Mouse (Mus musculus) midbrain, postnatal 0 days (tissue): Measurements from ENCODE around the gene Jazf1. TPM values are rescaled to one million over a fixed set of nuclear protein-coding genes. Genes with fewer than 3 reads are reported as not detected.

Source experiments
- ATAC-seq: fragments of 200-750 bp; cut with Nextera tagmentation; 2 replicates; pipeline ENCODE4 v1.8.0; 2017; ENCODE audit warnings: moderate number of reproducible peaks, mild to moderate bottlenecking, moderate TSS enrichment, moderate library complexity; ENCODE audit not compliant: low FRiP score
- DNase-seq: peaks from one replicate; pipeline ENCODE4 v3.0.0-alpha.2; 2015; ENCODE audit warnings: low spot score
- H3K27ac ChIP-seq: fragments of 300-500 bp; sonication (generic); 2 replicates; pipeline ENCODE4 v1.5.1; 2014; ENCODE audit warnings: low read depth, mild to moderate bottlenecking, low read length, mixed read lengths
- H3K27me3 ChIP-seq: fragments of 300-500 bp; sonication (generic); 2 replicates; pipeline ENCODE4 v1.6.1; 2014; ENCODE audit warnings: low read length, control low read depth, mixed read lengths; ENCODE audit not compliant: insufficient read depth
- H3K36me3 ChIP-seq: fragments of 300-500 bp; sonication (generic); 2 replicates; pipeline ENCODE4 v1.6.1; 2014; ENCODE audit warnings: low read length, control low read depth, mixed read lengths; ENCODE audit not compliant: insufficient read depth
- H3K4me1 ChIP-seq: fragments of 300-500 bp; sonication (generic); 2 replicates; pipeline ENCODE4 v1.6.1; 2014; ENCODE audit warnings: mild to moderate bottlenecking, control low read depth, antibody characterized with exemption, low read length, mixed read lengths; ENCODE audit not compliant: insufficient read depth
- H3K4me2 ChIP-seq: fragments of 300-500 bp; sonication (generic); 2 replicates; pipeline ENCODE4 v1.6.1; 2014; ENCODE audit warnings: low read depth, mild to moderate bottlenecking, low read length, mixed read lengths; ENCODE audit not compliant: poor library complexity, severe bottlenecking
- H3K4me3 ChIP-seq: fragments of 300-500 bp; sonication (generic); 2 replicates; pipeline ENCODE4 v1.5.1; 2014; ENCODE audit warnings: low read depth, mild to moderate bottlenecking, low read length, moderate library complexity
- H3K9ac ChIP-seq: fragments of 300-500 bp; sonication (generic); replicated peaks from 2 replicates; pipeline ENCODE4 v1.6.1; 2014; ENCODE audit warnings: mild to moderate bottlenecking, low read length, moderate library complexity, mixed read lengths; ENCODE audit not compliant: poor library complexity, severe bottlenecking
- H3K9me3 ChIP-seq: fragments of 300-500 bp; sonication (generic); 2 replicates; pipeline ENCODE4 v1.6.1; 2016; ENCODE audit warnings: low read length, control low read depth
- CTCF ChIP-seq: IDR thresholded peaks from 2 replicates; pipeline ENCODE4 v1.5.1; 2016; ENCODE audit warnings: antibody characterized with exemption, mild to moderate bottlenecking
- WGBS: fragments of 180-500 bp; shearing (Covaris S2); extraction: QIAGEN DNeasy Blood & Tissue Kit; methylation state at CpG from one replicate; pipeline ENCODE4 v1.1.7; 2014; 5-methylcytosine and 5-hydroxymethylcytosine counted together
- polyA plus RNA-seq: library from polyadenylated mRNA; unstranded; fragments of >200 nt; fragmentation: Nextera tagmentation; extraction: Ambion mirVana; gene quantifications from 2 replicates; pipeline ENCODE4 v1.2.1, GENCODE M21; 2015
- total RNA-seq: library from RNA; depleted of rRNA; stranded (reverse); fragments of >200 nt; gene quantifications from 2 replicates; pipeline ENCODE4 v1.2.3, GENCODE M21; 2014

Gene Jazf1
- total and polyA plus RNA-seq, 2 experiments from 2014 or later = 44.4 to 79.7 TPM

DNA sequence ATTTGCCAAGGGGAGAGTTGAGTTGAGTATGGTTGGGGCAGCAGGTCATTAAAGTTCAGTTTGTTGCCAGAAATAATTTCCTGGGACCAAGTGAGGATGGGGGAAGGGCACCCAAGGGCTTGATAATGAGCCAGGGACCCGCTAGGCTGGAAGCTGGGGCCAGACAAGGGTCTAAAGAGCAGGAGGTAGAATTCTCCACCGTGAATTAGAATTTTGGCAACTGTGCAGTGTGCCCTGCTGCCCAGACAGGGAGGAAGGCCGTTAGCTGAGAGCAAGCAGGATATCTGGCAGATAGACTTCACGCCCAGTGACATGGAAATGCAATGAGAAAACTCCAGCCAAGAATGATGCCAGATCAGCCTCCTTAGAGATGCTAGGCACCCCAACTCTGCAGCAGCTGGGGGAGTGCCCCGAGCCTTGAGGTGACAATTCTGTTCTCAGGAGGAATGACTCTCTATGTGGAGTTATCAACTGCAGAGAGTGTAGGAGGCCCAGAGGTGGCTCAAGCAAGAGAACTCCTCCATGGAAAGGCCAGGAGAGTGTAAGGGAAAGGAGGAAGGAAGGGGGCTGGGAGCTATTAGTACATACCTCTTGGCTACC is 1.6 kb upstream of the Jazf1 start:
- peaks cover 5% of the 10 kb centered on the region; the same call in 1 of the 2 replicates for H3K4me1 ChIP-seq
- H3K9ac ChIP-seq = no peak overlapping the region
- TF ChIP-seq CTCF = no peak
- no peaks in the 10 kb centered on the region for H3K27me3 ChIP-seq
- no peak overlapping the region for H3K27ac ChIP-seq
- 39% methylated on average over 5 of the region's 5 CpGs for WGBS
- ATAC-seq (no peak), DNase-seq (peak; percentile 59)
- H3K36me3 ChIP-seq = no peaks in the 10 kb centered on the region
- H3K4me3 ChIP-seq = no peak overlapping the region
- H3K4me2 ChIP-seq = no peak overlapping the region
- H3K9me3 ChIP-seq = no peaks in the 10 kb centered on the region

DNA sequence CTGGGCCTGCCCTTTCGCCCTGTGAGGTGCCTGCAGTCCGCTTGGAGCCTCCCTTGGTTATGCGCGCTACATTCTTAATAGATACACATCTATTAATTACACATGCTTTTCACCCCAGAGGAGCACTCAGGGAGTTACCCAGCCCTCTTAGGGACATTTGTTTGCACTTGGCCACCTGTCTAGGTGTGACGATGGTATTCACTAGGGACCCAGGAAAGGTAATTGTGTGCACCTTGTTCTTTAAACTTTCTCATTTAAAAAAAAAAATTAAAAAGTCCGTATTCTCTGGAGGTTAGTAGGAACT is 396 bp upstream of the Jazf1 start:
- Histone ChIP-seq H3K9me3 (no peaks in the 10 kb centered on the region), H3K27ac (peak overlapping the region; percentile 90; the same call in 1 of the 2 replicates), H3K4me1 (peaks cover 5% of the 10 kb centered on the region; the same call in 1 of the 2 replicates), H3K27me3 (no peaks in the 10 kb centered on the region), H3K4me3 (peak overlapping the region; percentile 93), H3K4me2 (peak overlapping the region; percentile 87), H3K9ac (peak overlapping the region; percentile 95), H3K36me3 (no peaks in the 10 kb centered on the region)
- ATAC-seq (peak; percentile 39), DNase-seq (no peak)
- 5% methylated on average over 6 of the region's 6 CpGs for WGBS
- no peak for TF ChIP-seq CTCF

DNA sequence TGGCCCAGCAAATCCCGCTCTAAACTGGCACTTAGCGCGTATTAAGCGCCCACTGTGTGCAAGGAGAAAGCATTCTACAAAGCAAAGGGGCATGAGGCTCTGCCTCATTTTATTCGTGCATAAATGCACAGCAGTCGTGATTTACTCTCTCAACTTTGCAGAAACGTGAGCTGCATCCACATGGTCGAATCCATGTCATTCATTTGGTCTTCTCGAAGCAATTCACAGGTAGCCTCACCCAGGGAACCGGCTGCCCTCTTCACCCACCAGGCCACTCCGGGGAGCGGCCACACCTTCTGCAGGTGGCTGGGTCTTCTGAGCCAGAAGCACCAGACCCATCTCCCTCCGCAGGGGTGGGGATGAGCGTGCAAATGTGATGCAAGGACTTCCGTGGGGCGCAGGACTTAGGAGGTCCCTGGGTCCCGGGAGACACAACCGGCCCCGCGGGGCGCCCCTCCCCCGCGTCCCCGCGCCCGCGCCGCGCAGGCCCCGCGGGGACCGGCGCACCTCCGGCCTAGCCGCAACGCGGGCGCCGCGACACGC is 914 bp downstream of the Jazf1 start:
- ATAC-seq (no peak; the same call in 1 of the 2 replicates), DNase-seq (peak; percentile 9)
- 3% methylated on average over 21 of the region's 41 CpGs for WGBS
- no peak for TF ChIP-seq CTCF
- Histone ChIP-seq H3K4me2 (peak overlapping the region; percentile 87), H3K27me3 (no peaks in the 10 kb centered on the region), H3K4me1 (peaks cover 5% of the 10 kb centered on the region; the same call in 1 of the 2 replicates), H3K4me3 (peak overlapping the region; percentile 93), H3K9me3 (no peaks in the 10 kb centered on the region), H3K27ac (peak overlapping the region; percentile 90), H3K9ac (peak overlapping the region; percentile 95), H3K36me3 (no peaks in the 10 kb centered on the region)

DNA sequence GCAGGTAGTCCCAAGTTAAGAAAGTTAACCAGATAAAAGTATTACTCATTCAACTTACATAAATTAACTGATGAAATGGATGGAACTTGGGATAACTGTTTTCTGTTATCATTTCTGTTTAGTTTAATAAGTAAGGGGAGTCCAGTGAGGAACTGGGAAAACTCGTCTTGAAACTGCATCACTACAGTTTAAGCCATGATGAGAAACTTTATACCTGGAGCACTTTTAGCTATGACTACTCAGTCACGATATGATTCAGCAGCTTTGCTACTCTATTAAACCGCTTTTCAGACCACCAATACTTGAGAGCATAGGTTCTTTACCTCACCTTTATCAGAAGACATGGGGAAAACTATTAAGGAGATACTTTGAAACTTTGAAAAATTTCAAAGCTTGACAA is 1.5 kb downstream of the Jazf1 start:
- no peak overlapping the region for H3K27ac ChIP-seq
- H3K36me3 ChIP-seq = no peaks in the 10 kb centered on the region
- TF ChIP-seq CTCF = no peak
- no peaks in the 10 kb centered on the region for H3K27me3 ChIP-seq
- DNase-seq = no peak
- H3K4me1 ChIP-seq = peaks cover 5% of the 10 kb centered on the region; the same call in 1 of the 2 replicates
- WGBS = 48% methylated on average over 3 of the region's 3 CpGs
- no peaks in the 10 kb centered on the region for H3K9me3 ChIP-seq
- no peak for ATAC-seq
- H3K4me3 ChIP-seq = peak overlapping the region; percentile 93
- no peak overlapping the region for H3K9ac ChIP-seq
- H3K4me2 ChIP-seq = peak overlapping the region; percentile 87

DNA sequence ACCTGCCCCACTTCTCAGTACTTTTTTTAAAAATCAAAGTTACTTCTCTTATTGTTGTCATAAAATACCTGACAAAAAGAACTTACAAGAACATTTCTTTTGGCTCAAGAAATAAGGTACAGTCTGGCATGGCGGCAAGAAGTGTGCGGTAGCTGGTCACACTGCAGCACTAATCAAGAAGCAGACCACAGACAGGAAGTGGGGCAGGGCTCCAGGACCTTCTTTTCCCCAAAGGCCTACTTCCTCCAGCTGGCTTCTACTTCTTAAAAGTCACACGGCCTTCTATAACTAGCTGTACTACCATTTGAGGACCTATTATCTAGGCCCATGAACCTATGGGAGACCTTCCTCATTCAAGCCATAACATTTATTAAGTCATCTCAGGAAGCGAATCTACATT is 4.4 kb downstream of the Jazf1 start:
- TF ChIP-seq CTCF = no peak
- no peak overlapping the region for H3K4me2 ChIP-seq
- no peak overlapping the region for H3K27ac ChIP-seq
- H3K9me3 ChIP-seq = no peaks in the 10 kb centered on the region
- ATAC-seq (no peak), DNase-seq (no peak)
- no peak overlapping the region for H3K4me3 ChIP-seq
- H3K4me1 ChIP-seq = no peaks in the 10 kb centered on the region
- 0 out of 2 replicates have a peak, but pooled peaks cover 2% of the 10 kb centered on the region for H3K36me3 ChIP-seq
- 90% methylated on average over 4 of the region's 4 CpGs for WGBS
- H3K9ac ChIP-seq = no peak overlapping the region
- H3K27me3 ChIP-seq = no peaks in the 10 kb centered on the region

DNA sequence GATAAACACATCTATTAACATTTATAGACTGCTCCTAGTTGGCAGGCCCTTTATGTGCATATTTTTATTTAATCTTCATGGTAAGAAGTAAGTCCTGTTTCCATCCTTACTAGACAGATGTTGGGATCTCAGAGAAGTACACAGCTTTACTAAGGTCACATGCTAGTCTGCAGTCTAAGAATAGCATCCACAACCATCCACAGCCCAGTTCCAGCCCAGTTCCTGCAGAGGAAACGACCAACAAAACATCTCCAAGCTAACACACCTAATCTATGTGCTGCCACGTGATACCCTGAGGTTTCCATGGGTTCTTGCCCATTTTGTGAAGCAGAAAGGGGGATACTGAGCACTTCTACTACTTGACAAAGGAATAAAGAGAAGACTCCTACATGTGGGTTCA is 13.5 kb downstream of the Jazf1 start:
- TF ChIP-seq CTCF = no peak
- no peak overlapping the region for H3K4me2 ChIP-seq
- no peak overlapping the region for H3K27ac ChIP-seq
- 66% methylated on average over 2 of the region's 2 CpGs for WGBS
- no peak overlapping the region for H3K4me3 ChIP-seq
- H3K9ac ChIP-seq = no peak overlapping the region
- no peaks in the 10 kb centered on the region; the same call in 1 of the 2 replicates for H3K4me1 ChIP-seq
- H3K9me3 ChIP-seq = no peaks in the 10 kb centered on the region
- no peaks in the 10 kb centered on the region for H3K36me3 ChIP-seq
- H3K27me3 ChIP-seq = no peaks in the 10 kb centered on the region
- ATAC-seq = no peak
- no peak for DNase-seq
